11 mouse cellular contexts compared by ENCODE assay signal in genomic region chr14:74899953-74900704, GRCm38 (mm10). TPM values are rescaled to one million over a fixed set of nuclear protein-coding genes. Genes with fewer than 3 reads are reported as not detected.
DNase-seq lines count a peak whose midpoint lies in the region; ATAC-seq lines count a peak whose summit lies in the region.
"Had no signal": no experiment of that assay in that cellular context is flagged by ENCODE, and none has a peak within 500 bp of the region (broad histone marks: within the 10 kb centered on the region; RNA-seq: fewer than 3 reads in every experiment).

No protein-coding gene starts in this region.

- H3K9ac ChIP-seq in heart, embryonic 12.5 days: no peak overlapping the region; the same call in 1 of the 2 replicates

- peak overlapping the region; percentile 92 for H3K27ac ChIP-seq in heart, embryonic 12.5 days (ENCODE audit: poor library complexity, severe bottlenecking)

- WGBS in heart, embryonic 12.5 days: 9% methylated on average over 13 of the region's 13 CpGs

- no peaks in the 10 kb centered on the region for H3K36me3 ChIP-seq in heart, embryonic 12.5 days

- H3K4me3 ChIP-seq in heart, embryonic 12.5 days: no peak overlapping the region

- H3K4me1 ChIP-seq in heart, embryonic 12.5 days (replicated peaks): peaks cover 43% of the 10 kb centered on the region

- H3K9me3 ChIP-seq in heart, embryonic 12.5 days (replicated peaks): no peaks in the 10 kb centered on the region

- DNase-seq in kidney, adult 9 months: peak; percentile 44
- DNase-seq in kidney, postnatal 4 days: no peak
- peak; percentile 50 for DNase-seq in lung, postnatal 10 days
- DNase-seq in adrenal gland, adult 2 months: no peak
- DNase-seq in thymus, postnatal 10 days (ENCODE audit: low spot score in 2 of 2): no peak
- DNase-seq: cerebellum, adult 11 months; layer of hippocampus, postnatal 36 days; spleen, adult 18-20 months had no signal

- H3K4me2 ChIP-seq in heart, embryonic 12.5 days: peak overlapping the region; percentile 50

- peak; percentile 44 for ATAC-seq in erythroid progenitor cell, adult 5-6 weeks (replicated peaks; ENCODE audit: low FRiP score, poor library complexity, severe bottlenecking)
- peak; percentile 60; the same call in 1 of the 2 replicates for ATAC-seq in heart, embryonic 12.5 days (ENCODE audit: insufficient number of reproducible peaks, low FRiP score)
- ATAC-seq: Patski had no signal

- no peaks in the 10 kb centered on the region for H3K27me3 ChIP-seq in heart, embryonic 12.5 days (replicated peaks)
- H3K27me3 ChIP-seq: Patski had no signal

RNA-seq across cellular contexts. Expression of gene Lrch1, which starts 47.5 kb away (rescaled TPM):
- 6.5 and 16.3 TPM in 2 replicates for total RNA-seq in erythroid progenitor cell, adult 5-6 weeks (2015; ENCODE audit: low replicate concordance)
- 8.3 and 10.5 TPM in 2 replicates for total RNA-seq in erythroid progenitor cell, adult 5-6 weeks (2017; ENCODE audit: low replicate concordance)
- polyA plus RNA-seq in heart, embryonic 12.5 days (2016; fragmentation: Nextera tagmentation; extraction: Ambion mirVana): 16.2 and 16.6 TPM in 2 replicates
- total RNA-seq in adrenal gland, adult 2 months (2021): 10 to 100 TPM; 10.8 to 15.0 TPM
- polyA plus RNA-seq in adrenal gland, adult 2 months (2012; rRNA removed): 4.7 and 5.3 TPM in 2 replicates

Comparison
In these comparisons a context has a peak if more than half of its experiments do, and no peak if none do; other contexts are left out.
1. DNase-seq: peak in kidney, adult 9 months (single experiment) and lung, postnatal 10 days (single experiment); none in kidney, postnatal 4 days (0 of 2), adrenal gland, adult 2 months (single experiment) and thymus, postnatal 10 days (0 of 2).